Mouse (Mus musculus) lung, postnatal 0 days (tissue): Measurements from ENCODE around the gene Cryl1.

Experiments
- CTCF ChIP-seq: IDR thresholded peaks from 2 replicates; pipeline ENCODE4 v1.5.1; 2016; ENCODE audit warnings: antibody characterized with exemption, mild to moderate bottlenecking
- EP300 ChIP-seq: IDR thresholded peaks from 2 replicates; pipeline ENCODE4 v1.6.1; 2016; ENCODE audit warnings: antibody characterized with exemption, mild to moderate bottlenecking, control low read depth

GRCm38 (mm10) chr14:57392278-57392677 lies 6.1 kb downstream of the Cryl1 start:
- no peak for TF ChIP-seq CTCF
- no peak for TF ChIP-seq EP300
